Mouse (Mus musculus) layer of hippocampus, adult 18-20 months (tissue): Measurements from ENCODE around the gene Zbtb16. TPM values are rescaled to one million over a fixed set of nuclear protein-coding genes. Genes with fewer than 3 reads are reported as not detected.

Experiments used
- DNase-seq, 2 experiments: peaks; one replicate each; pipeline ENCODE4 v3.0.0; 2022; ENCODE audit warnings: low spot score in 2 of 2
- total RNA-seq, 2 experiments: library from RNA; stranded (reverse); gene quantifications; 2 replicates each; pipeline ENCODE4 v1.2.3; 2021

Gene Zbtb16
- total RNA-seq, 2 experiments from 2014 or later: 142 to 156 TPM

- peak; percentile 69 to 91 for DNase-seq
Measured at GRCm38 (mm10) chr9:48803460-48804240, 32.4 kb downstream of the Zbtb16 start.

GRCm38 (mm10) chr9:48802374-48802773, 33.6 kb downstream of the Zbtb16 start:
- no peak for DNase-seq

GRCm38 (mm10) chr9:48801322-48801721, 34.7 kb downstream of the Zbtb16 start:
- no peak for DNase-seq

GRCm38 (mm10) chr9:48800627-48801026, 35.4 kb downstream of the Zbtb16 start:
- peak in 1 of 2 experiments; percentile 73 for DNase-seq

- peak in 1 of 2 experiments; percentile 57 for DNase-seq
Measured at GRCm38 (mm10) chr9:48798044-48798443, 38.0 kb downstream of the Zbtb16 start.

GRCm38 (mm10) chr9:48796267-48796822, 39.7 kb downstream of the Zbtb16 start:
- no peak for DNase-seq

- DNase-seq: no peak
Measured at GRCm38 (mm10) chr9:48795740-48796139, 40.3 kb downstream of the Zbtb16 start.

- DNase-seq: no peak
Measured at GRCm38 (mm10) chr9:48795095-48795494, 40.9 kb downstream of the Zbtb16 start.

GRCm38 (mm10) chr9:48794463-48794862, 41.6 kb downstream of the Zbtb16 start:
- no peak for DNase-seq

GRCm38 (mm10) chr9:48793638-48794188, 42.3 kb downstream of the Zbtb16 start:
- no peak for DNase-seq

- DNase-seq: no peak
Measured at GRCm38 (mm10) chr9:48790575-48790974, 45.4 kb downstream of the Zbtb16 start.

- no peak for DNase-seq
Measured at GRCm38 (mm10) chr9:48787906-48788410, 48.1 kb downstream of the Zbtb16 start.

- no peak for DNase-seq
Measured at GRCm38 (mm10) chr9:48787321-48787720, 48.7 kb downstream of the Zbtb16 start.

GRCm38 (mm10) chr9:48786814-48787213, 49.2 kb downstream of the Zbtb16 start:
- no peak for DNase-seq

- no peak for DNase-seq
Measured at GRCm38 (mm10) chr9:48784937-48785336, 51.1 kb downstream of the Zbtb16 start.

- no peak for DNase-seq
Measured at GRCm38 (mm10) chr9:48783292-48783691, 52.7 kb downstream of the Zbtb16 start.

GRCm38 (mm10) chr9:48782284-48783060, 53.5 kb downstream of the Zbtb16 start:
- DNase-seq: no peak

- DNase-seq: peak in 1 of 2 experiments; percentile 79
Measured at GRCm38 (mm10) chr9:48776268-48776667, 59.8 kb downstream of the Zbtb16 start.

- no peak for DNase-seq
Measured at GRCm38 (mm10) chr9:48775561-48775960, 60.5 kb downstream of the Zbtb16 start.

GRCm38 (mm10) chr9:48773710-48774109, 62.3 kb downstream of the Zbtb16 start:
- no peak for DNase-seq

- no peak for DNase-seq
Measured at GRCm38 (mm10) chr9:48773130-48773529, 62.9 kb downstream of the Zbtb16 start.
